Mouse (Mus musculus) lung, embryonic 16.5 days (tissue): ENCODE results near the gene Gm11939. TPM values are rescaled to one million over a fixed set of nuclear protein-coding genes. Genes with fewer than 3 reads are reported as not detected.

Experiments
- ATAC-seq: fragments of 200-750 bp; cut with Nextera tagmentation; 2 replicates; pipeline ENCODE4 v1.8.0; 2017; ENCODE audit warnings: low read depth, mild to moderate bottlenecking, moderate library complexity
- H3K27ac ChIP-seq: fragments of 300-500 bp; sonication (generic); 2 replicates; pipeline ENCODE4 v1.5.1; 2014; ENCODE audit warnings: mild to moderate bottlenecking, control low read depth, low read length
- H3K27me3 ChIP-seq: fragments of 300-500 bp; sonication (generic); 2 replicates; pipeline ENCODE4 v1.6.1; 2014; ENCODE audit warnings: low read depth, low read length, mixed read lengths; ENCODE audit not compliant: control insufficient read depth, insufficient read depth
- H3K36me3 ChIP-seq: fragments of 300-500 bp; sonication (generic); 2 replicates; pipeline ENCODE4 v1.6.1; 2014; ENCODE audit warnings: low read length; ENCODE audit not compliant: control insufficient read depth, insufficient read depth
- H3K4me1 ChIP-seq: fragments of 300-500 bp; sonication (generic); replicated peaks from 2 replicates; pipeline ENCODE4 v1.6.1; 2014; ENCODE audit warnings: low read length, mixed read lengths; ENCODE audit not compliant: control insufficient read depth, insufficient read depth
- H3K4me2 ChIP-seq: fragments of 300-500 bp; sonication (generic); 2 replicates; pipeline ENCODE4 v1.6.1; 2014; ENCODE audit warnings: low read depth, low read length, control low read depth
- H3K4me3 ChIP-seq: fragments of 300-500 bp; sonication (generic); 2 replicates; pipeline ENCODE4 v1.5.1; 2014; ENCODE audit warnings: mild to moderate bottlenecking, low read length, control low read depth
- H3K9ac ChIP-seq: fragments of 300-500 bp; sonication (generic); 2 replicates; pipeline ENCODE4 v1.6.1; 2014; ENCODE audit warnings: low read length, control low read depth
- H3K9me3 ChIP-seq: fragments of 300-500 bp; sonication (generic); 2 replicates; pipeline ENCODE4 v1.6.1; 2016; ENCODE audit warnings: low read length; ENCODE audit not compliant: control insufficient read depth
- WGBS: fragments of 180-500 bp; shearing (Covaris S2); extraction: QIAGEN DNeasy Blood & Tissue Kit; methylation state at CpG from one replicate; pipeline ENCODE4 v1.1.7; 2014; 5-methylcytosine and 5-hydroxymethylcytosine counted together
- polyA plus RNA-seq: library from polyadenylated mRNA; unstranded; fragments of >200 nt; fragmentation: Nextera tagmentation; extraction: Ambion mirVana; gene quantifications from 2 replicates; pipeline ENCODE4 v1.2.1, GENCODE M21; 2015

Gm11939 gene
- polyA plus RNA-seq, 1 experiment from 2014 or later, result not detected

- Histone ChIP-seq H3K9me3 (no peaks in the 10 kb centered on the region), H3K27ac (no peak overlapping the region; the same call in 1 of the 2 replicates), H3K4me3 (no peak overlapping the region), H3K4me2 (peak overlapping the region; percentile 4; the same call in 1 of the 2 replicates), H3K27me3 (no peaks in the 10 kb centered on the region), H3K9ac (no peak overlapping the region), H3K4me1 (no peaks in the 10 kb centered on the region), H3K36me3 (no peaks in the 10 kb centered on the region)
- ATAC-seq, result no peak
- 47% methylated on average over 9 of the region's 9 CpGs for WGBS
These were observed 19.5 kb downstream of the Gm11939 start for GRCm38 (mm10) chr11:99539721-99540120.

GRCm38 (mm10) chr11:99521288-99521860 is 37.9 kb downstream of the Gm11939 start, which contains the start of gene Krt39:
Gene Krt39 (minus strand): TSS chr11:99521338.
- 0 out of 2 replicates have a peak, but pooled peaks cover 2% of the 10 kb centered on the region for H3K4me1 ChIP-seq
- no peaks in the 10 kb centered on the region for H3K27me3 ChIP-seq
- H3K9ac ChIP-seq, result no peak within 1 kb of the TSS
- WGBS, result 63% methylated on average over 13 of the region's 13 CpGs
- ATAC-seq, result no peak
- H3K4me3 ChIP-seq, result no peak within 1 kb of the TSS
- no peaks in the 10 kb centered on the region for H3K9me3 ChIP-seq
- H3K4me2 ChIP-seq, result no peak within 1 kb of the TSS
- H3K27ac ChIP-seq, result no peak within 1 kb of the TSS
- no peaks in the 10 kb centered on the region for H3K36me3 ChIP-seq

- no peaks in the 10 kb centered on the region for H3K36me3 ChIP-seq
- H3K4me3 ChIP-seq, result no peak overlapping the region
- H3K27ac ChIP-seq, result peak overlapping the region; percentile 68
- H3K9ac ChIP-seq, result no peak overlapping the region
- no peaks in the 10 kb centered on the region for H3K27me3 ChIP-seq
- peaks cover 4% of the 10 kb centered on the region; the same call in 1 of the 2 replicates for H3K4me1 ChIP-seq
- no peak overlapping the region for H3K4me2 ChIP-seq
- ATAC-seq, result 0 out of 2 replicates have a peak, but pooled peaks have one; percentile 49
- 52% methylated on average over 8 of the region's 8 CpGs for whole genome bisulfite sequencing
- H3K9me3 ChIP-seq, result no peaks in the 10 kb centered on the region
These were observed 45.2 kb downstream of the Gm11939 start for GRCm38 (mm10) chr11:99514098-99514497.

Other genes with a start within 250 kb of the Gm11939 start
- gene Krt25, start 236.5 kb downstream of the Gm11939 start, polyA plus RNA-seq, result not detected in 2 replicates
- gene Krt26, start 221.5 kb downstream of the Gm11939 start, polyA plus RNA-seq, result not detected in 2 replicates
- gene Krt27, start 208.4 kb downstream of the Gm11939 start, polyA plus RNA-seq, result not detected in 2 replicates
- 0.13 and 0.21 TPM in 2 replicates for gene Krt28, start 184.6 kb downstream of the Gm11939 start, polyA plus RNA-seq
- gene Krt10, start 170.1 kb downstream of the Gm11939 start, polyA plus RNA-seq, result 21.6 and 23.2 TPM in 2 replicates
- gene Krt12, start 137.2 kb downstream of the Gm11939 start, polyA plus RNA-seq, result not detected in 2 replicates
- 0.30 and 0.96 TPM in 2 replicates for gene Krt20, start 121.3 kb downstream of the Gm11939 start, polyA plus RNA-seq
- 4.9 and 5.4 TPM in 2 replicates for gene Krt23, start 66.3 kb downstream of the Gm11939 start, polyA plus RNA-seq
- not detected in 2 replicates for gene Krt39, start 38.1 kb downstream of the Gm11939 start, polyA plus RNA-seq
- not detected in 2 replicates for gene Krt40, start 16.3 kb downstream of the Gm11939 start, polyA plus RNA-seq
- gene Krtap3-3, start 8.6 kb downstream of the Gm11939 start, polyA plus RNA-seq, result not detected in 2 replicates
- gene Krtap3-2, start 2.6 kb downstream of the Gm11939 start, polyA plus RNA-seq, result not detected in 2 replicates
- not detected in 2 replicates for gene Krtap3-1, start 7.2 kb upstream of the Gm11939 start, polyA plus RNA-seq
- gene Krtap1-5, start 21.6 kb upstream of the Gm11939 start, polyA plus RNA-seq, result not detected in 2 replicates
- gene Krtap1-4, start 24.2 kb upstream of the Gm11939 start, polyA plus RNA-seq, result not detected in 2 replicates
- not detected in 2 replicates for gene Krtap1-3, start 31.9 kb upstream of the Gm11939 start, polyA plus RNA-seq
- not detected in 2 replicates for gene Krtap9-3, start 38.6 kb upstream of the Gm11939 start, polyA plus RNA-seq
- not detected in 2 replicates for gene Gm11938, start 43.8 kb upstream of the Gm11939 start, polyA plus RNA-seq
- gene Gm11937, start 50.7 kb upstream of the Gm11939 start, polyA plus RNA-seq, result not detected in 2 replicates
- gene Krtap2-4, start 55.4 kb upstream of the Gm11939 start, polyA plus RNA-seq, result not detected in 2 replicates
- not detected in 2 replicates for gene Gm11562, start 61.0 kb upstream of the Gm11939 start, polyA plus RNA-seq
- not detected in 2 replicates for gene Krtap4-1, start 68.8 kb upstream of the Gm11939 start, polyA plus RNA-seq
- gene Krtap4-2, start 75.6 kb upstream of the Gm11939 start, polyA plus RNA-seq, result not detected in 2 replicates
- not detected in 2 replicates for gene Krtap4-7, start 84.6 kb upstream of the Gm11939 start, polyA plus RNA-seq
- not detected in 2 replicates for gene Gm11555, start 90.8 kb upstream of the Gm11939 start, polyA plus RNA-seq
- gene Gm11563, start 99.5 kb upstream of the Gm11939 start, polyA plus RNA-seq, result not detected in 2 replicates
- not detected in 2 replicates for gene Krtap4-6, start 106.5 kb upstream of the Gm11939 start, polyA plus RNA-seq
- not detected in 2 replicates for gene Gm14190, start 131.3 kb upstream of the Gm11939 start, polyA plus RNA-seq
- gene Gm14180, start 174.8 kb upstream of the Gm11939 start, polyA plus RNA-seq, result not detected in 2 replicates
- not detected in 2 replicates for gene Gm11595, start 213.4 kb upstream of the Gm11939 start, polyA plus RNA-seq
- gene Krtap4-8, start 221.2 kb upstream of the Gm11939 start, polyA plus RNA-seq, result not detected in 2 replicates
- gene Krtap4-9, start 225.7 kb upstream of the Gm11939 start, polyA plus RNA-seq, result not detected in 2 replicates
- not detected in 2 replicates for gene Gm11596, start 234.0 kb upstream of the Gm11939 start, polyA plus RNA-seq
- not detected in 2 replicates for gene Gm11569, start 239.5 kb upstream of the Gm11939 start, polyA plus RNA-seq
- not detected in 2 replicates for gene Gm11554, start 245.0 kb upstream of the Gm11939 start, polyA plus RNA-seq